Mouse (Mus musculus): ENCODE measurements at regions not wholly inside any gene's neighbourhood (a gene's known extent, or its start where the extent isn't known, plus 50 kb on each side); places are given as distances from the start of the nearest gene placed in this dataset.

DNA sequence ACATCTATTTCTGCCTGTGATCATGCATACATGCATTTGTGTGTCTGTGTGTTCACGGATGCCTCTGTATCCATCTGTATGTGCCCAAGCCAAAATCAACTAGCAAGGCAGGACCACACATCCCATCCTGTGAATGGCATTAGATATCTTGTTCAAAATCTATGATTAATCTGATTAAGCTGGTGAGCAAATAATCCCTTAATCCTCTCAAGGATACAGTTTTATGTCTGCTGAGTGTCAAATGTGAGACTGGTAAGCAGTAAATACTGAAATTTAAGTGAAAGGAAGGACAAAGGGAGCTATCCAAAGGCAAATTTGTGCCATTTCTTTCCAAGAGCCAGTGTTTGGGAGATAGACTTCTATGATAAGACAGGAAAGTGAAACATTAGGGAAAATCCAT lies 683.4 kb downstream of the Cypt12 start:
- Histone ChIP-seq H3K27me3 (ENCODE audit: control insufficient read depth, insufficient read depth, low read length) (no peaks in the 10 kb centered on the region), H3K27ac (ENCODE audit: low read length) (no peak overlapping the region), H3K4me1 (ENCODE audit: control insufficient read depth, insufficient read depth, low read length) (no peaks in the 10 kb centered on the region), H3K9me3 (ENCODE audit: control insufficient read depth, low read depth, low read length) (no peaks in the 10 kb centered on the region), H3K36me3 (ENCODE audit: control insufficient read depth, insufficient read depth, low read length) (no peaks in the 10 kb centered on the region), H3K9ac (replicated peaks; ENCODE audit: low read depth, low read length) (no peak overlapping the region), H3K4me2 (replicated peaks; ENCODE audit: low read depth, low read length) (no peak overlapping the region), H3K4me3 (ENCODE audit: low read depth, low read length) (no peak overlapping the region)
- ATAC-seq (ENCODE audit: insufficient number of reproducible peaks, insufficient read depth, low FRiP score, low read depth), result no peak
- 98% methylated on average over 1 of the region's 1 CpGs for WGBS

DNA sequence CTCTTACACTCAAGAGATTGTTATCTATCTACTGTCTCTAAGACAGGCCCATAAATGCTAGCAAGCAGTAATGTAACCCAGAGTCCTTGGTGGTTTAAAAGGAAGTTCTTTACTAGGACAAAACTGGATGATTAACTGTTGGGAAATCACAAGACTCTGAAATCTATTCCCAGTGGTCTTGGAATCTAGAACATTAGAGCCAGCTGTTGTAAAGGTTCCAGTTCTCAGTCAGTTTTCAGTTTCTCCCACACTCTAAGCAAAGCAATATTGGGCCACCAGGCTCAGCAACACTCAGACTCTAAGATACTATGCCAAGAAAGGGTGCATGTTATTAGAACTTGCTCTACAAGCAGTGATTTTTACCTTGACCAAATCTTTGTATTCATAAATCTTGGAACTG lies 686.6 kb downstream of the Cypt12 start:
- Histone ChIP-seq H3K4me2 (replicated peaks; ENCODE audit: low read depth, low read length) (no peak overlapping the region), H3K9me3 (ENCODE audit: control insufficient read depth, low read depth, low read length) (no peaks in the 10 kb centered on the region), H3K36me3 (ENCODE audit: control insufficient read depth, insufficient read depth, low read length) (no peaks in the 10 kb centered on the region), H3K4me1 (ENCODE audit: control insufficient read depth, insufficient read depth, low read length) (no peaks in the 10 kb centered on the region), H3K4me3 (ENCODE audit: low read depth, low read length) (no peak overlapping the region), H3K9ac (replicated peaks; ENCODE audit: low read depth, low read length) (no peak overlapping the region), H3K27ac (ENCODE audit: low read length) (no peak overlapping the region), H3K27me3 (ENCODE audit: control insufficient read depth, insufficient read depth, low read length) (no peaks in the 10 kb centered on the region)
- ATAC-seq (ENCODE audit: insufficient number of reproducible peaks, insufficient read depth, low FRiP score, low read depth), result no peak

DNA sequence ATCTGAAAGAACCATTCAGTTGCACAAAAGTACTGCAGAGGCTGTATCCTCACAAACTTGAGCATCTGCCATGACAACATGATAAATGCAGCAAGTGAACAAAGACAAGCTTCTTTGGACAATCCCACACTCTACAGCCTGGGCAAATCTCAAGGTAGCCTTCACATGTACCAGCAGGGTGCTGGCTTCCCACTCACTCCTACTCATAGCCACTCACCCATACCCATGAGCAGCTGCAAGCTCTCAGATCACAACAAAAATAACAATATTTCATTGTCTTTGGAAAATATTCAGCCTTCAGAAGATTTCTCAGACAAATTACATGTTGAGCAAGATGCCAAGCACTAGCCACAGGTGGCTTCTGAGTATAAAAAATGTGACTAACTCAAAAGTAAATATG lies 689.3 kb downstream of the Cypt12 start:
- Histone ChIP-seq H3K4me1 (ENCODE audit: control insufficient read depth, insufficient read depth, low read length) (no peaks in the 10 kb centered on the region), H3K27ac (ENCODE audit: low read length) (no peak overlapping the region), H3K9ac (replicated peaks; ENCODE audit: low read depth, low read length) (no peak overlapping the region), H3K36me3 (ENCODE audit: control insufficient read depth, insufficient read depth, low read length) (no peaks in the 10 kb centered on the region), H3K4me2 (replicated peaks; ENCODE audit: low read depth, low read length) (no peak overlapping the region), H3K27me3 (ENCODE audit: control insufficient read depth, insufficient read depth, low read length) (no peaks in the 10 kb centered on the region), H3K4me3 (ENCODE audit: low read depth, low read length) (no peak overlapping the region), H3K9me3 (ENCODE audit: control insufficient read depth, low read depth, low read length) (no peaks in the 10 kb centered on the region)
- no peak for ATAC-seq (ENCODE audit: insufficient number of reproducible peaks, insufficient read depth, low FRiP score, low read depth)

DNA sequence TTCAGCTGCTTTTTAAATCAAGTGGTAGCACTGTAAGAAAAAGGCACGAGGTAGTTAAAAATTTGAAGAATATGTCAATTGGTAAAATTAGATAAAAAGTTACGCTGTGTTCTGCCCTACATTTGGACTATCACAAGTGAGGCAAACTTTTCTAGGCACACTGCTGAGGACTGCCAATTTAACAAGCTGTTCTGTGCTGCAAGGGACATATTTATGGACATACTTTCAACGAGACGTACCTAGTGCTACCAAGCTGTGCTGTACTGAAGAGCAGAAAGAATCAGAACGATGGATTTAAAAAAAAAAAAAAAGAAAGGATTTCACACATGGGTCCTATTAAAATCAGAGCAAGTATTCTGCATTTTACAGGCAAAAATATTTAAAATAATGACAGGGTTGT lies 692.1 kb downstream of the Cypt12 start:
- H3K9ac ChIP-seq (replicated peaks; ENCODE audit: low read depth, low read length), result no peak overlapping the region
- H3K36me3 ChIP-seq (ENCODE audit: control insufficient read depth, insufficient read depth, low read length), result no peaks in the 10 kb centered on the region

DNA sequence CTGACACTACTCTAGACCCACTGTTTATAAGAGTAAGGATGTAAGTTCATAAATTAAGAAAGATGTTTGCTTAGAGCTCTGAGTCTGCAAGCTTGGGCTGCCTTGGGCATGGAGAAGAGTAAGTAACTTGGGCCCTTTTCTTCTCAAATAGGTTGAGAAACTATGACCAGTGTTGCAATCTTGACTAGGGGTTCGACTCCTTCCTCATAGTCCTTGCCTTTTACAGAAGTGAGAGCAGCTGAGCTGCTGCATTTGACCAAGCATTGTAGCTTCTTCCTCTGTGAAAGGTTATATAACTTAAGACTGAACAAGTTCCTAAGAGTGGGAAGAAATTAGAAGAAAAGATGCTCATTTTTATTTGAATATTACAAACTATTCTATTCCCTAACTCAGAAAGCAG lies 693.5 kb downstream of the Cypt12 start:
- no peak for ATAC-seq (ENCODE audit: insufficient number of reproducible peaks, insufficient read depth, low FRiP score, low read depth)
- H3K9me3 ChIP-seq (ENCODE audit: control insufficient read depth, low read depth, low read length), result no peaks in the 10 kb centered on the region
- H3K4me3 ChIP-seq (ENCODE audit: low read depth, low read length), result no peak overlapping the region
- H3K27me3 ChIP-seq (ENCODE audit: control insufficient read depth, insufficient read depth, low read length), result no peaks in the 10 kb centered on the region
- H3K27ac ChIP-seq (ENCODE audit: low read length), result no peak overlapping the region
- 89% methylated on average over 1 of the region's 1 CpGs for WGBS
- no peak overlapping the region for H3K9ac ChIP-seq (replicated peaks; ENCODE audit: low read depth, low read length)
- H3K36me3 ChIP-seq (ENCODE audit: control insufficient read depth, insufficient read depth, low read length), result no peaks in the 10 kb centered on the region
- H3K4me2 ChIP-seq (replicated peaks; ENCODE audit: low read depth, low read length), result no peak overlapping the region
- no peaks in the 10 kb centered on the region for H3K4me1 ChIP-seq (ENCODE audit: control insufficient read depth, insufficient read depth, low read length)

More for the DNA sequence above, 692.1 kb downstream of the Cypt12 start:
- H3K9me3 ChIP-seq (ENCODE audit: control insufficient read depth, low read depth, low read length), result no peaks in the 10 kb centered on the region
- H3K4me1 ChIP-seq (ENCODE audit: control insufficient read depth, insufficient read depth, low read length), result no peaks in the 10 kb centered on the region
- no peak for ATAC-seq (ENCODE audit: insufficient number of reproducible peaks, insufficient read depth, low FRiP score, low read depth)
- no peaks in the 10 kb centered on the region for H3K27me3 ChIP-seq (ENCODE audit: control insufficient read depth, insufficient read depth, low read length)
- no peak overlapping the region for H3K4me3 ChIP-seq (ENCODE audit: low read depth, low read length)
- H3K4me2 ChIP-seq (replicated peaks; ENCODE audit: low read depth, low read length), result no peak overlapping the region
- H3K27ac ChIP-seq (ENCODE audit: low read length), result no peak overlapping the region
- WGBS, result 88% methylated on average over 5 of the region's 5 CpGs

DNA sequence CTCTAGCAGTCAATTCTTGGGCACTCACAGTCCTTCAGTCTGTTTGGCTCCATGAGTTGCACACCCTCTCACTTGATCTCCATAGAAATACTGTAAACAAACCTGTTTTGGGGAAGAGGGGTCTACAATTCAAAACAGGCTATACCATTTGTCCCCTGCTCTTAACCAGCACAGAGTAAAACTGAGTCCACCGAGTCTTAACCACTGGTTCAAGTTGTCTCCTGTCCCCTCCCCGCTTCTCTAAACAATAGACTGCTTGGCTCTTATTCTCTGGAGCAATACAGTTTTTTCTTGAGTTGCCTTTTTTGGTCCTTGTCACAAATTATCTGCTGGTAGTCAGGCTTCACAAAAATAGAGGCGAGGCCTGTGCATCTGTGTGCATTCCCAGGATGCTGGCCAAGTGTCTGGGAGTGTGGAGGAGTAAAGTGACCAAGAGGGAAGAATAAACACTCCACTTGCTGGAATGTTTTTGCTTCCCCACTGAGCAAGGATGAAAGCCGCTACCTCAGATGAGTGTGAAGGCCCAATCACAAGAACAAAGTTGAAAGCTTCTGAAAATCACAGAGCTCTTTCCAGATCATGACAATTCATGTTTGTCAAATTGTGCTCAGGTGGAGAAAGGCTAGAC lies 695.3 kb downstream of the Cypt12 start:
- H3K9ac ChIP-seq (replicated peaks; ENCODE audit: low read depth, low read length), result no peak overlapping the region
- 70% methylated on average over 4 of the region's 4 CpGs for WGBS
- H3K4me3 ChIP-seq (ENCODE audit: low read depth, low read length), result no peak overlapping the region
- H3K4me1 ChIP-seq (ENCODE audit: control insufficient read depth, insufficient read depth, low read length), result no peaks in the 10 kb centered on the region
- no peaks in the 10 kb centered on the region for H3K9me3 ChIP-seq (ENCODE audit: control insufficient read depth, low read depth, low read length)
- no peak for ATAC-seq (ENCODE audit: insufficient number of reproducible peaks, insufficient read depth, low FRiP score, low read depth)
- H3K36me3 ChIP-seq (ENCODE audit: control insufficient read depth, insufficient read depth, low read length), result no peaks in the 10 kb centered on the region
- H3K27me3 ChIP-seq (ENCODE audit: control insufficient read depth, insufficient read depth, low read length), result no peaks in the 10 kb centered on the region
- H3K27ac ChIP-seq (ENCODE audit: low read length), result no peak overlapping the region
- no peak overlapping the region for H3K4me2 ChIP-seq (replicated peaks; ENCODE audit: low read depth, low read length)

DNA sequence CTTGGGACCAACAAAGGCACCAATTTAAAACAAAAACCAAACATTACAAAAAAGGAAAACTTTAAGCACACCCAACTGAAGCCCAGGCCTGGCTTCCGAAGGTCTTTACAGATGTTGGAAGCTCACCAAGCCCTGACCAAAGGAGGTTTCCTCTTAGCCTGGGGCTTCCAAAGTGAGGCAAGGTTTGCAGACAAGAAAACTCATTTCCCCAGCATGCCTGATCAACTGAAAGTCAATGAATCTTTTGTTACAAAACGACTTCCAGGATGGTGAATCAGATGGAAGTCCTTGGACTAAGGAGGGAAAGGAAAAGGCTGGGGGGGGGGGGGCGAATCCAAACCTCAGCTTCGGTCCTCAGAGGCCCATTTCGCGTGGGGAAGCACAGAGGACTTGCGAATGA lies 697.3 kb downstream of the Cypt12 start:
- H3K9ac ChIP-seq (replicated peaks; ENCODE audit: low read depth, low read length), result no peak overlapping the region
- no peak overlapping the region for H3K4me3 ChIP-seq (ENCODE audit: low read depth, low read length)
- no peak for ATAC-seq (ENCODE audit: insufficient number of reproducible peaks, insufficient read depth, low FRiP score, low read depth)
- H3K27me3 ChIP-seq (ENCODE audit: control insufficient read depth, insufficient read depth, low read length), result no peaks in the 10 kb centered on the region
- H3K4me2 ChIP-seq (replicated peaks; ENCODE audit: low read depth, low read length), result no peak overlapping the region
- 79% methylated on average over 7 of the region's 7 CpGs for WGBS
- no peak overlapping the region for H3K27ac ChIP-seq (ENCODE audit: low read length)
- no peaks in the 10 kb centered on the region for H3K9me3 ChIP-seq (ENCODE audit: control insufficient read depth, low read depth, low read length)
- H3K4me1 ChIP-seq (ENCODE audit: control insufficient read depth, insufficient read depth, low read length), result no peaks in the 10 kb centered on the region
- no peaks in the 10 kb centered on the region for H3K36me3 ChIP-seq (ENCODE audit: control insufficient read depth, insufficient read depth, low read length)

DNA sequence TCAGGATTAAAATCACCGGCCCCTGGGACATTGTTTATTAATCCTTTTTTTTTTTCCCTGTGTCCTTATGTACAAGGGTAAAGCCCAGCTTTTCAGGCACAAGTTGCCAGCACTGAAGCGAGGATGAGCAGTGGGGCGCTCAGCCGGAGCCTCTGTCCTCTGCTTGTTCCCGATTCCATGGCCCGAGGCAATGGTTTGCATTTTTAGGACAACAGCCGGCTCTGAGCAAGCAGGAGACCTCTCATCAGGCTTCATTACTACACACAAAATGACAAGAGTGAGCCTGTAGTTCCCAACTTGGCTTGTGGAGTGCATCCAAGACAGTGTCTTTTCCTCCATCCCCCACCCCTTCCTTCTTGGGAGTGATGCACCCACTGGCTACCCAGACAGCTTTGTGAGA lies 697.7 kb downstream of the Cypt12 start:
- Histone ChIP-seq H3K4me1 (ENCODE audit: control insufficient read depth, insufficient read depth, low read length) (no peaks in the 10 kb centered on the region), H3K4me3 (ENCODE audit: low read depth, low read length) (no peak overlapping the region), H3K4me2 (replicated peaks; ENCODE audit: low read depth, low read length) (no peak overlapping the region), H3K9me3 (ENCODE audit: control insufficient read depth, low read depth, low read length) (no peaks in the 10 kb centered on the region), H3K9ac (replicated peaks; ENCODE audit: low read depth, low read length) (no peak overlapping the region), H3K36me3 (ENCODE audit: control insufficient read depth, insufficient read depth, low read length) (no peaks in the 10 kb centered on the region), H3K27ac (ENCODE audit: low read length) (no peak overlapping the region), H3K27me3 (ENCODE audit: control insufficient read depth, insufficient read depth, low read length) (no peaks in the 10 kb centered on the region)
- ATAC-seq (ENCODE audit: insufficient number of reproducible peaks, insufficient read depth, low FRiP score, low read depth), result no peak
- 75% methylated on average over 7 of the region's 7 CpGs for WGBS

DNA sequence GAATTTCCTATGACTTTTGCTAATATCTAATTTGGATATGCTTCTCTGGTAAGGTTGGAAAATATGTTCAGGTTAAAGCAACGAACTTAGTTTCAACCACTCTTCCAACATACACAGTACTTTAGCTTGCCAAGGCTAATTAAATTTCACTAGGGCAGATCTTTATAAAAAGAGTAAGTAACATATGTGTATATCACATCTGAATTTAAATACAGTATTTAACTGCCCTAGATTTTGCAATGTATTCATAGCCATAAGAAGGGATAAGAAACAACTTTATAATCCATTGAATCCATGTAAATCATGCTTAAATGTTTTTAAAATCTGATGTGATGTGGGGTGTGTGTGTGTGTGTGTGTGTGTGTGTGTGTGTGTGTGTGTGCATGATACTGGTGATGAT lies 705.3 kb downstream of the Cypt12 start:
- Histone ChIP-seq H3K9ac (replicated peaks; ENCODE audit: low read depth, low read length) (no peak overlapping the region), H3K4me3 (ENCODE audit: low read depth, low read length) (no peak overlapping the region), H3K27me3 (ENCODE audit: control insufficient read depth, insufficient read depth, low read length) (no peaks in the 10 kb centered on the region), H3K27ac (ENCODE audit: low read length) (no peak overlapping the region), H3K4me1 (ENCODE audit: control insufficient read depth, insufficient read depth, low read length) (no peaks in the 10 kb centered on the region), H3K4me2 (replicated peaks; ENCODE audit: low read depth, low read length) (no peak overlapping the region), H3K36me3 (ENCODE audit: control insufficient read depth, insufficient read depth, low read length) (no peaks in the 10 kb centered on the region), H3K9me3 (ENCODE audit: control insufficient read depth, low read depth, low read length) (no peaks in the 10 kb centered on the region)
- WGBS, result 77% methylated on average over 1 of the region's 1 CpGs
- no peak for ATAC-seq (ENCODE audit: insufficient number of reproducible peaks, insufficient read depth, low FRiP score, low read depth)

Measured in stomach, embryonic 14.5 days (tissue).